Mouse (Mus musculus) T-cell, adult 2 months (primary cell): Measurements from ENCODE around the gene Clcn5.

Experiments
- DNase-seq: peaks from one replicate; pipeline ENCODE4 v3.0.0; 2022; ENCODE audit warnings: low spot score

The Clcn5 gene

GRCm38 (mm10) chrX:7319089-7319721 is at the start of gene Clcn5:
TSS of gene Clcn5 (minus strand) at chrX:7319358.
- peak; percentile 96 for DNase-seq

DNA sequence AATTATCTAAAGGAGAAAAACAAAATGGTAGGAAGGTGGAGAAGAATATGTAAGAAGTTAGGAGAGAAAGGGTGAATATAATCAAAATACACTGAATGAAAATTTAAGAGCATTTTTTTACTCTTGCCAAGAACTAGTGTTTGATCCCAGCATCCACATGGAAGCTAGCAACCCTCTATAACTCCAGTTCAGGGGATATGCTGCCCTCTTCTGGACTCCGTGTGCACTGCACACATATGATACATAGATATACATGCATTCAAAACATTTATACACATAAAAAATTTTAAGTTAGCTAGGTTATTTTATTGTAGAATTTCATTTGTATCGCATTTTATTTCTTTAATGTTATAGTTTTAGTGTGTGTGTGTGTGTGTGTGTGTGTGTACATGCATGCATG is 6.3 kb upstream of the Clcn5 start:
- DNase-seq = no peak

DNA sequence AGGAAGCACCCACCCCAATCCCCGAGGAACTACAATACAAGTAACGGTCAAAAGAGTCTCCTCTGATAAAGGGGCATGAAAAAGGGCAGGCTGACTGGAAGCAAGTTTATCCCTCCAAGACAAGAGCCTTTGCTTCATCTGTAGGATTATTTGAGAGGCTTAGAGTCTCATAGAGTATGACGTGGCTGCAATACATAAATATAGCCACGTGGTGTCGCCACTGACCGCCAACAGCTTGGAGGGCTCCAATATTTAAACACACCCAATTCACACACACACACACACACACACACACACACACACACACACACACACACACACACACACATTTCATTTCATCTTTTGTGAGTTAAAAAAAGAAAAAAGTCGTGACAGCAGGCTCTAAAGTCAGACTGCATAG is 3.1 kb upstream of the Clcn5 start:
- peak; percentile 59 for DNase-seq

- DNase-seq = no peak
Measured at GRCm38 (mm10) chrX:7320571-7320970, 1.4 kb upstream of the Clcn5 start.

GRCm38 (mm10) chrX:7318551-7319025 is 570 bp downstream of the Clcn5 start:
- DNase-seq = no peak

DNA sequence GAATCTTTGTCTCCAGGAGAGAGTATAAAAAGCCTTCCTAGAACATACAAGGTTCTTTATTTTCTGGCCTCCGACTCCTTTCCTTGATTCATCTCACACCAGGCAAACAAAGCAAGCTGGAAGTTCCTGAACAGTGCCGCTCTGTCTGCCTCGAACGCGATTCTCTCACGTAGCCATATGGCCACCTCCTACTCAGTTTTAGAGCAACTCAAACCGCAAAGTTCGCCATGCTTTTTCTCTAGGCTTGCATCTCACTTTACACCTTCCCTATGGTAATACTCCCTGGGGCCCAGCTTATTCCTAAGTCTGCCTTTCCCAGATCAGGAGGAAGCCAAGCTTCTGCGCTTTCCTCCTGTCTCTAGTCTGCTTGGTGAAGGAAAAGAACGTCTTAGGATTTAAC is 4.0 kb downstream of the Clcn5 start:
- no peak for DNase-seq

- no peak for DNase-seq
Measured at GRCm38 (mm10) chrX:7314645-7315044, 4.5 kb downstream of the Clcn5 start.

DNA sequence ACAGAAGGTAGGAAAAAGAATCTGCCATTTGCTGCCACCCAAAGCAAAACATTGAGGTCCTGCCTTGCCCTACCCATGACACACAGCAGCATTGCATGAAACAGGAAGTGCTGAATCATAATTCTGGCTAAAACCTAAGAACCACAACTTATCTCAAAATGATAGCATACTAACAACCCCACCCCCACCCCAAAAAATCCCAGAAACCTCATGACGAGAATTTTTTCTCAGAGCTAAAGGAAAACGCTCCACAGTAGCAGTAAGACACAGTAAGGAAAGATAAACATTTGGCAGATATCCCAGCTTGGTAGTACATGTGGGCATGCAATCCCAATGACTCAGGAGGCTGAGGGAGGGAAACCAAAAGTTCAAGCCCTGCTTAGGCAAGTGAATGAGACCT is 10.9 kb downstream of the Clcn5 start:
- no peak for DNase-seq

GRCm38 (mm10) chrX:7306861-7307260 is 12.3 kb downstream of the Clcn5 start:
- no peak for DNase-seq

DNA sequence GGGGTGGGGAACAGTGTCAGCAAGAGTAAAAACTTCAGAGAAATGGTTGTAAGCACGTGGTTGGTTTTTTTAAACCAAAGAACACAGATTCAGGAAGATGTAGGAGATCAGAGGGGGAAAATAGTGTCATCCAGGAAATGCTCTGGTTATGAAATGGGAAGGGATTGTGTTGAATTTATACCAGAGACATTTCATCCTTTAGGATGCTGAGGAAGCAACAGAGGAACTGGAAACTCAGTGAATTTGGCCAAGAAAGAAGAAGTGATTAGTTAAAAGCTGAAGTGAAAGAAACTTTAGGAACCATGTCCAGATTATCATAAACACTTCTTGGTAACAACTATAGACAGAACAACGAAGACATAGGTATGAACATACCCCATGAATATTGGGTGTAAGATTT is 26.2 kb downstream of the Clcn5 start:
- DNase-seq = no peak

GRCm38 (mm10) chrX:7292151-7292768 is 26.9 kb downstream of the Clcn5 start:
- no peak for DNase-seq

GRCm38 (mm10) chrX:7288976-7289375 is 30.2 kb downstream of the Clcn5 start:
- DNase-seq = no peak

DNA sequence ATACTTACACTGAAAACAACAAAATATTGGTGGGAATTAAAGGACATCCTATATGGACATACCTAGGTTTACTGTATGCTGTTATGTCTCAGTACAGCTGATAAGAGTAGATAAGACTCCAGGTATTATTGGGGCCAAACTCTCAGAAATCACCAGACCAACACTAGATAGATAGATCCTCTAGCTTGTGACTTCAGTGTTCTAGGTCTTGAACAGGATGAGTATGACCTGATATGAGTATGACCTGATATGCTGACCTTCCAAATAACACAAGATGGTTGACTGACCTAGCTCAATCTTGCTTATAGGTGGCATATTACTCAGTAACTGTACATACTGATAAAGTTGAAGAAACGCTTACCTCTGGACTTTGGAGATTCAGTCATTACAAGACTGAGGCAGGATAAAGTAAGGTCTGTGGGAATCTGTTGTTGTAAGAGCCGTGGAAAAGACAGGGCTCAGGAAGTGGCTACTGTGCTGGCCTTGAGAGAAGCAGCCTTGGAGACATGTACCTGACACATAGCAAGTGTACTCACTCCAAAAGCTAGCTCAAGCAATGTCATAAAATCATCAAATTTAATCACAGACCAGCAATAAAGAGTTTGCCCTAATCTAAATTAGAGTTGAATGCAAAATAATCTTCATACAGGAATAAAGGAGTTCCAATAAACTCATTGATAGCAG is 32.0 kb downstream of the Clcn5 start:
- DNase-seq = no peak

- DNase-seq = no peak
Measured at GRCm38 (mm10) chrX:7282636-7283035, 36.5 kb downstream of the Clcn5 start.

DNA sequence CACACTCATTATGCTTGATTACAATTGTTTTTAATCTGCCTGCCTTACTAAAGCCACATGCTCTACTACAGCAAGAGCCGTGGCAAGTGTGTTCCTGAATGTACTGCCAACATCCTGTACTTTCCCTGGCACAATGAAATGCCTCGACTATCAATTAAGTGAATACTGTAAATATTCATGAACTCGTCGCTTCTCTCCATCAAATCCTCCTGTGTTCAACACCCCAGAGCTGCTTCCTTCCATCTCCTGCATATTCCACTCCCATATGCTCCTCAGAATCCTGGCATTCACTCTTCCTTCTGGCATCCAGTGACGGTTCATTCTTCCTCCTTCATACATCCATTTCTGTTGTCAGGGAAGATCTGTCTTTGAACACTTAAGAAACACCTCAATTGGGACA is 39.4 kb downstream of the Clcn5 start:
- no peak for DNase-seq

- DNase-seq = no peak
Measured at GRCm38 (mm10) chrX:7276564-7276963, 42.6 kb downstream of the Clcn5 start.

GRCm38 (mm10) chrX:7261149-7261548 is 58.0 kb downstream of the Clcn5 start:
- DNase-seq = no peak

GRCm38 (mm10) chrX:7260400-7261113 is 58.6 kb downstream of the Clcn5 start:
- DNase-seq = no peak

- no peak for DNase-seq
Measured at GRCm38 (mm10) chrX:7259718-7260117, 59.4 kb downstream of the Clcn5 start.

GRCm38 (mm10) chrX:7256022-7256421 is 63.1 kb downstream of the Clcn5 start:
- no peak for DNase-seq

- no peak for DNase-seq
Measured at GRCm38 (mm10) chrX:7204099-7204498, 115.1 kb downstream of the Clcn5 start.

GRCm38 (mm10) chrX:7203535-7203934 is 115.6 kb downstream of the Clcn5 start:
- no peak for DNase-seq

DNA sequence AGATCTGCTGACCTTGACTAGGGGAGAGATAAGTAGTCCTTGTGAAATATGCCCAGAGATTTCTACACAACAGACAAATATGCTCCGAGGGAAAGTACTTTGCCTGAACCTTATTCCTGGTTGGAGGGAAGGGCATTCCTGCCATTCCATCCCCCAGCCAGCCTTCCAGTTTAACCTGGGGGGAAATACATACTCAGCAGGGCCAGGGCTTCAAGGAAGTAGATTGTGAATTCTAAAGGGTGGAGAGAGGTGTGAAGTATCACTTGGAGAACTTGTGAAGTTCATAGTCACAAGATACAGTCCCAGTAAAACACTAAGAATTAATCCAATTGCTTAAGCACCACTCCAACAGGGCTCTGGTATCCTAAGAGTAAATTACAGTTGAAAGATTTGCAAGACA is 121.3 kb downstream of the Clcn5 start:
- DNase-seq = no peak
